Mouse (Mus musculus) MEL-GATA-1-ER (cell line): ENCODE data around the gene Bhlha15.

ENCODE experiments used
- DNase-seq: peaks from one replicate; pipeline ENCODE4 v3.0.0-alpha.2; 2012; ENCODE audit warnings: low read depth; ENCODE audit errors: extremely low read depth

Bhlha15 gene

DNA sequence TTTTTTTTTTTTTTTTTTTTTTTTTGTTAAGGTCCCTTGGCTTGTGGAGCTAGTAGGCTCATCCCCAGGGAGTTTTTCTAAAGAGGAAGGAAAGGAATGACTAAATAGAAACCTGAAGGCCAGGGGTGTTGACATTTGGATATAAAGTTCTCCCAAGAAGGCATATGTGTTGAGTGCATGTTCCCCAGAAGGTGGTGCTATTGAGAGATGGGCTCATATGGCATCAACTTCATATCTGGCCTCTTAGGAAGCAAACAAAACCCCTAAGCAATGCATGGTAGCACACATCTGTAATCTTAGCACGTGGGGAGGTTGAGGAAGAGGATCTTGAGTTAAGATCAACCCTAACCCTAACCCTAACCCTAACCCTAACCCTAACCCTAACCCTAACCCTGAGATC, 41.3 kb downstream of the Bhlha15 start:
- no peak for DNase-seq

DNA sequence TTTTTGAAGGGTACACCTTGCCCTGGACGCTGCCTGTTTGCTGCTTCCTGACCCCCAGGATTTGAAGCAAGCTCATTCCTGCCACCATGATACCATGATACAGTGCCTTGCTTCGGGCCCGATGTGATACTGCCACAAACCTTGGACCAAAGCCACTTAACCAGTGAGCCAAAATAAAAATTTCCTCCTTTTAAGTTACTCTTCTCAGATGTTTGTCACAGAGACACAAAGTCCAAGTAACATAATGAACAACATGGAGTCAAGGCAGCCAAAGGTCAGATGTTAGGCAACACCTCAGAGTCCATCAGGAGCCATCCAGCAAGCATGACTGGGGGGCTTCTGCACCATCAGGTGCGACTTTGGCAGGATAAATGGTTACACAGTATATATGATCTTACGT, 42.4 kb downstream of the Bhlha15 start:
- no peak for DNase-seq

DNA sequence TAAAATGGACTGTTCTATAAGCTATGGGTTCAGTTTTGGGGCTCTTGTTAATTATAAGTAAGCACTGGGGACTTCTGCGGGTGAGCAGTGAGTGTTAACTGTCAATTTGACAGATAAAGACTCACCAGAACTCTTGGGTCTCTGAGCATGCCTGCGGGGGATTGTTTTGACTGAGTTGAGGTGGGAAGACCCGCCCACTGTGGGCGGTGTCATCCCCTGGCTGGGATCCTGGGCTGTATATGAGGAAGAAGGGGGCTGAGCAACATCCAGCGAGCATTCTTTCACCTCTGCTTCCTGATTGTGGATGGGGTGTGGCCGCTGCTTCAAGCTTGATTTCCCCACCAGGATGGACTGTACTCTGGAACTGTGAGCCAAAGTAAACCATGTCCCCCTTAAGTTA, 44.1 kb downstream of the Bhlha15 start:
- peak; percentile 65 for DNase-seq

DNA sequence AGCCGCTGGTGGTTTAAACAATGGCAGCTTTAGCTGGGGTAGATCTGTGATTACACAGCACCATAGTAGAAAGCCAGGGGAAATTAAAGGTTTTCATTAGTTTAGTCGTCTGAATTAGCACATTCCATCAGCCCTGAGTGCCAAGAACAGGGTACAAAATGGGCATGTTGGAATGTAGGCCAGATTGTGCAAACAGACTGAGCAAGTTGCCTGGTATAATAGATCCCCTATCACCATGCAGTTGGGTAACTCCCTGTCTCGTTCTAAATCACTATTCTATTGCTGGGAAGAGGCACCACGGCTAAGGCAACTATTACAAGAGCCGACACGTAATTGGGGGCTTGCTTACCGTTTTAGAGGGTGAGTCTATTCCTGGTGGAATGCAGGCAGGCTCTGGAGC, 44.6 kb downstream of the Bhlha15 start:
- no peak for DNase-seq

DNA sequence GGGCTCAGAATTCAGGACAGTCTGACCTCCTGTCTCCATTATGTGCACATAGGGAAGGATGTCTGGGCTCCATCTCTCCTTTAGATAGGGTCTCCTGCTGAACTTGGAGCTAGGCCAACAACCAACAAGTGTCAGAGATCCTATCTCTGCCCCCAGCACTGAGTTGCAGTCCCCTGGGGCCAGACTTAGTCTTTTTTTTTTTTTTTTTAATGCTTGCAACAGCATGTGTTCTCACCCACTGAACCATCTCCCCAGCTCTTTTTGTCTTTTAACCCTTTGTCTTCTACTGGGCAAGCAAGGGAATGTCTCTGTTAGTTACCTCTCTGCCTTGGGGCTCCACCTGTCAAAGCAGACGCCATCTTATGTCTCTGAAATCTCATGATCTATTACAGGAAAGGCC, 48.9 kb downstream of the Bhlha15 start:
- DNase-seq, result no peak
